Mouse (Mus musculus): ENCODE data around the gene Psmd6.

Gene Psmd6

DNA sequence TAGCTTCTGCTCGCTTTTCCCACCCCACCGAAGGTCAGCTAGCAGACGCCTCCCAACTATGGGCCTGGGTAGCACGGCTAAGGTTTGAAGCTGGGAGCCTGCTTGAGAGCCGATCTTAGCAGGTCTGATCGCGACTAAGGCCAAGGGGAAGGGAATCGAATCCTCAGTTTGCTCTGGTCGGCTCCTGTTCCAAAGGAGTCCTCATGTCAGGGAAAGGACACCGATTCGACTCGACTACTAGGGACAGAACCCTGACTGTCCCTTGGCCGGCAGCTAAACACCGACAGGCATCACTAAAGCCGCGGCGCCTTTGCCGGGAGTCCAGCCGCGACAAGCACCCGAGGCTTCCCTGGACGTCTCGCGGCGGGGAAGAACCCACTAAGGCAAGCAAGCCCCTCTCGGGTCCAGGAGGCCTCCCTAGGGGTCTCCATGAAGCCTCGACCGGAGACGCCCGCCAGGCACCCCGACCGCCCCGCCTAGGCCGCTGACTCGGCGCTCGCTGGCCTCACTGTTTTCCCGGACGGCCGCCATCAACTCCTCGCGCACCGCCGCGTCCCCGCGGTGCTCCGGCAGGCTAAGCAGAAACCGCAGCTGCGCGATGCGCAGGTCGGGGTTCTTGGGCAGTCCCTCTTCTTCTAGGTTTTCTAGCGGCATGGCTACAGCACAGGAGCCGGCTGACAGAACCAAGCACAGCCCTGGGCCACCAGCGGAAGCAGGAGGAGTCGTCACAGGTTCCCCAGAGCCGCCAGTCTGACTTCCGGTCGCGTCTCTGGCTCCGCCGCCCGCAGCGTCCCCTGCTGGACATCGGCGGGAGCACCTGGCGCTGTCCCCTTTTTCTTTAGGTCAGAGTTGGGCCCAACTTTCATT lies at the start of gene Psmd6:
Psmd6 (minus strand) TSS at position 755 of the 867 bp plus-strand sequence.
- in situ Hi-C loops (cut with MboI; ENCODE audit: low pct_unique_long_range_greater_than_20kb in 1 of 2, low sequenced_read_pairs in 2 of 2, unreplicated experiment in 1 of 2): no loop called here

DNA sequence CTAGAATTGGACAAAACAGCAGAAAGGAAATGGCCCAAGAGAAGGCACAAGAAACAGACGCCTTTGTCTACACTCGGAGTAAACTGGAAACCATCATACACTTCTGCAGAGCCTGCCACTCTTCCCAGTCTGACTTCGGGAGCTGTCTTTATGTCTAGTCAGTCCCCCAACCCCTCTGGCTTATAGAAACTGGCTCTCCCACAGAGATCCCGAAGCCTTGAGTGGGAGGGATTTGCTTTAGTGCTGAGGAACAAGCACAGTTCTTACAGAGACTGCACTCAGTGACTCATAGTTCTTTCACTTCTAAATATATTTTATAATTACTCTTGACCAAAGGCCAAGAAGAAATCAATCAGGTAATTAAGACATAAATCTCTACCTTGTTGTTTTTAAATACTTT lies 10.1 kb downstream of the Psmd6 start:
- in situ Hi-C loops (cut with MboI; ENCODE audit: low pct_unique_long_range_greater_than_20kb in 1 of 2, low sequenced_read_pairs in 2 of 2, unreplicated experiment in 1 of 2): no loop called here

DNA sequence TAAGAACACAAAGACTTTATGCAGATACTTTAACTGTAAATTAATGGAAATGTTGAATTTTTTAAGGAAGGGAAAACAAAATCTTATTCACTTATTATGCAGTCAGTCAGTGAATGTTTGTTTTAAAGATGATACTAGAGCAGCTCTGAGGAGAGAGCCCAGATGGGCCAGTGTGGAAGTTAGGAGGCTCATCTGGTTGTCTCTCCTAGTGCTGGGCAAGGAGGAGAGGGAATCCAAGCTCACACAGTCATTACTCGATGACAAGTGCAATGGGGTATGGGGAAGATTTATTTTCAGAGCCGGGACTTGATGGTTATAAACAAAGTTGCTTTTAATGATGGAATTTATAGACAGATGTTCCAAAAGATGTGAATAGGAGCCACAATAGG lies 15.9 kb downstream of the Psmd6 start:
- in situ Hi-C loops (cut with MboI; ENCODE audit: low pct_unique_long_range_greater_than_20kb in 1 of 2, low sequenced_read_pairs in 2 of 2, unreplicated experiment in 1 of 2): no loop called here

DNA sequence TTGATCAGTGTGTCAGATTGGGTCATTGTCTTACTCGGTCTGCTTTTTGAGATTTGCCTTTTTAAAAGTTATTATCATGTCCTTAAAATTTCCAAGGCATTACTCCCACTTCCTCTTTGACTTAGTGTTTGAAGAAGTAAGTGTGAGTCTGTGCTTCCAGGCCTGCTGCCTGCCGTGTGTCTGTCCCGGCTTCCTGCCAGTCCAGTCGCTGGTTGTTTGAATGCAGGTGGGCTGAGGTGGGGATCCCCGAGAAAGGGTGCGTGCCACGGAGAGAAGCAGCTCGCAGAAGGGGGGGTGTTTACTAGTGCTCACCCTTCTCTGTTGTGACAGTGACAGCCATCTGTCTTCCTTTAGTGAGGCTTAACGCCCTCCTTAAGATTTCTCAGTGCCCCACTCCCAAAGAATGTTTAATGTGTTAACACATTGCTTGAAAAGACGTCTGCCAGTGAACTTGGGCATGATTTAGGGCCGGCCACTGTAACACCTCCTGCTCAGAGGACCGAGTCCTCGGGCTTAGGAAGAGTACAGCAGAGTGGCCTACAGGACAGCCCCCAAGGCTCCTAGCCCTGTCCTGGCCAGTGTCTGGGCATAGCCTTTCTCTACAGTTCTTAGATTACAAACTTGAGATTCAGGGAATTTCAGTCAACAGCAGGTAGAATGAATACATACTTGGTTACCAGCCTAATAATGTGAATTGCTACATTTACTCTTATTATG lies 16.4 kb downstream of the Psmd6 start:
- in situ Hi-C loops (cut with MboI; ENCODE audit: low pct_unique_long_range_greater_than_20kb in 1 of 2, low sequenced_read_pairs in 2 of 2, unreplicated experiment in 1 of 2): no loop called here

- in situ Hi-C loops (cut with MboI; ENCODE audit: low pct_unique_long_range_greater_than_20kb in 1 of 2, low sequenced_read_pairs in 2 of 2, unreplicated experiment in 1 of 2): no loop called here
Observed at GRCm38 (mm10) chr14:14101296-14101695, 19.5 kb downstream of the Psmd6 start.

GRCm38 (mm10) chr14:14100773-14101280 lies 20.0 kb downstream of the Psmd6 start:
- in situ Hi-C loops (cut with MboI; ENCODE audit: low pct_unique_long_range_greater_than_20kb in 1 of 2, low sequenced_read_pairs in 2 of 2, unreplicated experiment in 1 of 2): no loop called here

DNA sequence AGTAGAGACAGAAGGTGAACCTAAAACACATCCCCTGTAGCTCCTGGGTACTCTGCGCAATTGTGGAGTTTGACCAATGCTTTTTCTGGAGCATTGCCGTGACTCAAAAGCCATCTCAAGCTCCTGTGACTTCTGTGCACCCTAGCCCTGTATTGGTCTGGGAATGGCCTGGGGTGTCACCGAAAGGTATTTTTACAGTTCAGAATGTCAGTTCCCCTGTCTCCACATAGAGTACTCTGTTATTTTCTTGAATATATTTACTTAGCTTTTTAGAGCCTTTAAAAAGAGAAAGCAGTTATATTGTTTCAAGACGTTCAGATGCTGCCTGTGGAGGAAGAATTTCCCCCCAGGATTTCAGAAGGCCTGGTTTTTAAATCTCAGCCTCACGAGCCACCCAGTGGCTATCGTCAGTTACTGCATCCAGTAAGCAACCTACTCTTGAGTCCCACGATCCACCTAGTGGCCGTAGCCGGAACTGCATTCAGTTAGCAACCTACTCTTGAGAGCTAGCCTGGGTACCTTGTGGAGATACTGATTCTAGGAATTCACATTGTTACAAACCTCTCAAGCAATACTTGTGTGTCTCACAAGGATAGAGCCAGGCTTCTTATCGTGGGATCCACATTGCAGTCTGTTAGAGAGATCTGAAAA lies 22.3 kb downstream of the Psmd6 start:
- in situ Hi-C loops (cut with MboI; ENCODE audit: low pct_unique_long_range_greater_than_20kb in 1 of 2, low sequenced_read_pairs in 2 of 2, unreplicated experiment in 1 of 2): no loop called here

- in situ Hi-C loops (cut with MboI; ENCODE audit: low pct_unique_long_range_greater_than_20kb in 1 of 2, low sequenced_read_pairs in 2 of 2, unreplicated experiment in 1 of 2): no loop called here
Observed at GRCm38 (mm10) chr14:14090571-14090970, 30.2 kb downstream of the Psmd6 start.

DNA sequence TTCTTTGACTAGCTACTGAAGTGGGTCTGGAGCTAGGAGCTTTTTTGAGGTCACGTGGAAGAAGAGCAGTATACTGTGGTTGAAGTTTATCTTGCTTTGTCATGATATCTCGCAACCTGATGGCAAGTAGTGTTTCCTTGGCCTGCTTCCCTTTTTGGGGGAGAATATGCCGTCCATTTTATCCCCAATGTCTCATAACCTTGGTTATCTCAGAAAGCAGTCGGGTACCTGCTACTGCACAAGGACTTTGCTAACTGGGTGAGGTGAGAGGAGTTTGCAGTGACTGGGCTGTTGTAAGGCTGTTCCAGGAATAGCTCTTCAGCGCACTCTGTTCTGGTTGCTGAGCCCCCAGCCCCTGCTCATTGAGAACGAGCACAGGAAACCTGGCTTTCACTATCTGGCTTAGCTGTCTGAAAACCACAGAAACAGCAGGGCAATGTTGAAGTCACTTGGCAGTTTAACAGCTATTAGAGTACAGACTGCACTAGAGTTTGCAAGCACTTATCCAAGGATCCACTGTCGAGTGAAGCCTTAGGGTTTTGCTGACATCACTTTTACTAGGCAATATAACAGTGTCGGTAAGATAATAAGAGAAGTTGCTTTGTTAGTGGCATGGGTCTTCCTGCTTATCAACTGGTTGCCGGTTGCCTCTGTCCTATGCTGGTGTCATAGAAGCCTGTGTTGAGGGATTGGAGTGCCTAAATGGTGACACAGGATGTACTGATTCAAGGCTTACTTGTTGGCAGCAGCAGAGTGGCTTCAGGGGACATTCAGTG lies 32.6 kb downstream of the Psmd6 start:
- in situ Hi-C loops (cut with MboI; ENCODE audit: low pct_unique_long_range_greater_than_20kb in 1 of 2, low sequenced_read_pairs in 2 of 2, unreplicated experiment in 1 of 2): no loop called here

- in situ Hi-C loops (cut with MboI; ENCODE audit: low pct_unique_long_range_greater_than_20kb in 1 of 2, low sequenced_read_pairs in 2 of 2, unreplicated experiment in 1 of 2): no loop called here
Observed at GRCm38 (mm10) chr14:14087348-14087747, 33.4 kb downstream of the Psmd6 start.

- in situ Hi-C loops (cut with MboI; ENCODE audit: low pct_unique_long_range_greater_than_20kb in 1 of 2, low sequenced_read_pairs in 2 of 2, unreplicated experiment in 1 of 2): no loop called here
Observed at GRCm38 (mm10) chr14:14086711-14087263, 34.0 kb downstream of the Psmd6 start.

GRCm38 (mm10) chr14:14083811-14084210 lies 37.0 kb downstream of the Psmd6 start:
- in situ Hi-C loops (cut with MboI; ENCODE audit: low pct_unique_long_range_greater_than_20kb in 1 of 2, low sequenced_read_pairs in 2 of 2, unreplicated experiment in 1 of 2): no loop called here

GRCm38 (mm10) chr14:14080604-14081194 lies 40.1 kb downstream of the Psmd6 start:
- in situ Hi-C loops (cut with MboI; ENCODE audit: low pct_unique_long_range_greater_than_20kb in 1 of 2, low sequenced_read_pairs in 2 of 2, unreplicated experiment in 1 of 2): no loop called here

- in situ Hi-C loops (cut with MboI; ENCODE audit: low pct_unique_long_range_greater_than_20kb in 1 of 2, low sequenced_read_pairs in 2 of 2, unreplicated experiment in 1 of 2): no loop called here
Observed at GRCm38 (mm10) chr14:14071456-14071855, 49.3 kb downstream of the Psmd6 start.

- in situ Hi-C loops (cut with MboI; ENCODE audit: low pct_unique_long_range_greater_than_20kb in 1 of 2, low sequenced_read_pairs in 2 of 2, unreplicated experiment in 1 of 2): no loop called here
Observed at GRCm38 (mm10) chr14:14070541-14071315, 50.1 kb downstream of the Psmd6 start.

GRCm38 (mm10) chr14:14068553-14068952 lies 52.2 kb downstream of the Psmd6 start:
- in situ Hi-C loops (cut with MboI; ENCODE audit: low pct_unique_long_range_greater_than_20kb in 1 of 2, low sequenced_read_pairs in 2 of 2, unreplicated experiment in 1 of 2): no loop called here
